Mouse (Mus musculus): ENCODE measurements around the gene Zbtb48. TPM values are rescaled to one million over a fixed set of nuclear protein-coding genes. Genes with fewer than 3 reads are reported as not detected.
A peak's percentile ranks its signal among the peaks of the same experiment; 100 is the strongest.
"Not testable (repeated sequence)": the region's sequence is repeated elsewhere in the genome, so short reads cannot be mapped to it uniquely, and the experiment has no call there.

The Zbtb48 gene
- polyA plus RNA-seq, 1 experiment from 2014 or later: 20.7 TPM

DNA sequence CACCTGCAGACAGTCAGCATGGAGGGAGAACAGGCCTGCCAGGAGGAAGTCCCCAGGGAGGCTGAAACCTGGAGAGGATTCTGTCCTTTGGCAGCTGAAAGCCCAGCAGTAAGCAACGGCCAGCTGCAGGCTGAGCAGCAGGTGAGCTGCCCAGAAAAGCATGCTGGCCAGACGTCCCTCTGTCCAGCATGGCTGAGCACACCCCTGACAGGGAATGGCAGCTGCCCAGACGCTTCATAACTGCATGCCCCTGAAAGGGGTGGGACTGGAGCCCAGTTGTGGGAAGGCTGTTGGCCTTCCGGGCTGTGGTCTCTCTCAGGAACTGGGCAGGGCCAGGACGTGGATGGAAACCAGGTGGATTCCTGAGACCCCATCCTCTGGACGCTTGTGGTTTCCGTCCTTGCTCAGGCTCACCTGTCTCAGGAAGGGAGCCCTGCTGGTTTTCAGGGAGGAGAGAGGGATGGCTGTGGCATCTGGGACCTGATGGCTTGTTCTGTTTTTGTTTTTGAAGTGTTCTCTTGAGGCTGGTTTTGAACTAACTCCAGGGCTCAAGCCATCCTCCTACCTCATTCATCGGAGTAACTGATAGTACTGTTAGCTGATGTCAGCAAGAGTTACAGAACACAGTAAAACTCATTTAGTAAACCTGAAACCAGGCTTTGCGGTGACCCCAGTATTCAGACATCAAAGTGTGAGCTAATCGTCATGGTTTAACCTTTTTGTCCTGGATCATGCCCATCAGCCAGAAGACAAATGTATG, 10.9 kb upstream of the Zbtb48 start, which contains the start of gene Tas1r1:
Tas1r1 (minus strand) TSS at position 344 of the 760 bp plus-strand sequence.
- H3K4me3 ChIP-seq (ENCODE audit: low read depth, low read length): peak within 1 kb of the TSS; percentile 99
- peaks cover 15% of the 10 kb centered on the region for H3K36me3 ChIP-seq (ENCODE audit: control insufficient read depth, insufficient read depth, low read length)
- ATAC-seq (replicated peaks; ENCODE audit: low FRiP score) (no peak), DNase-seq (ENCODE audit: low spot score) (no peak)
- H3K9me3 ChIP-seq (ENCODE audit: control insufficient read depth, low read length): no peaks in the 10 kb centered on the region
- peak within 1 kb of the TSS; percentile 61 for H3K4me2 ChIP-seq (ENCODE audit: low read depth, low read length, severe bottlenecking)
- H3K27ac ChIP-seq (ENCODE audit: low read depth, low read length): no peak within 1 kb of the TSS
- peaks cover 9% of the 10 kb centered on the region for H3K4me1 ChIP-seq (replicated peaks; ENCODE audit: control insufficient read depth, insufficient read depth, low read length)
- H3K9ac ChIP-seq (ENCODE audit: low read length): peak within 1 kb of the TSS; percentile 92
- WGBS: 50% methylated on average over 10 of the region's 10 CpGs
- no peaks in the 10 kb centered on the region for H3K27me3 ChIP-seq (ENCODE audit: control insufficient read depth, insufficient read depth, low read length)

DNA sequence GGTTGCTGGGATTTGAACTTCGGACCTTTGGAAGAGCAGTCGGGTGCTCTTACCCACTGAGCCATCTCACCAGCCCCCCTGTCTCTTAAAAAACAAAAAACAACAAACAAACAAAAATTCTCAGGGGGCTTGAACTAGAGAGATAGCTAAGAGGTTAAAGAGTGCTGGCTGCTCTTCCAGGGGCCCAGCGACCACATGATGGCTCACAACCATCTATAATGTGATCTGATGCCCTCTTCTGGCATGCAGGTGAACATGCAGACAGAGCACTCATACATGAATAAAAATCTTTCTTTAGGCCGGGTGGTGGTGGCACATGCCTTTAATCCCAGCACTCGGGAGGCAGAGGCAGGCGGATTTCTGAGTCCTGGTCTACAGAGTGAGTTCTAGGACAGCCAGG, 9.0 kb upstream of the Zbtb48 start:
- not testable (repeated sequence) for H3K9ac ChIP-seq (ENCODE audit: low read length); H3K27ac ChIP-seq (ENCODE audit: low read depth, low read length); H3K4me3 ChIP-seq (ENCODE audit: low read depth, low read length); DNase-seq (ENCODE audit: low spot score); H3K4me1 ChIP-seq (replicated peaks; ENCODE audit: control insufficient read depth, insufficient read depth, low read length); H3K9me3 ChIP-seq (ENCODE audit: control insufficient read depth, low read length); H3K27me3 ChIP-seq (ENCODE audit: control insufficient read depth, insufficient read depth, low read length); H3K36me3 ChIP-seq (ENCODE audit: control insufficient read depth, insufficient read depth, low read length); H3K4me2 ChIP-seq (ENCODE audit: low read depth, low read length, severe bottlenecking); ATAC-seq (replicated peaks; ENCODE audit: low FRiP score)
- WGBS: 92% methylated on average over 6 of the region's 6 CpGs

DNA sequence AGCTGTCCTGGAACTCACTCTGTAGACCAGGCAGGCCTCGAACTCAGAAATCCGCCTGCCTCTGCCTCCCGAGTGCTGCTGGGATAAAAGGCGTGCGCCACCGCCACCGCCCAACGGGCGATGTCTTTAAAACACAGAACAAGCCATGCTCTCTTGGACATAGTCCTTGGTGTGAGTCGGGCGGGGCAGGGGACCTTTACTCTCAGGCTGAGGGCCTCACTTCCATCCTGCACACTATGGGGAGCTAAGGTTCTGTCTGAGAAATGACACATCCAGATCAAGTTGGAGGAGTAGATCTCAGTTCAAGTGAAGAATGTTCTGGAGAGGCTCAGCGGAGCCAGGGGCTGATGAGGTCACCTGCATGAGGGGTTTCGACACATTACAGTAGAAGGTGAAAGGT, 5.5 kb upstream of the Zbtb48 start:
- no peak for ATAC-seq (replicated peaks; ENCODE audit: low FRiP score)
- Histone ChIP-seq H3K27ac (ENCODE audit: low read depth, low read length) (no peak overlapping the region), H3K36me3 (ENCODE audit: control insufficient read depth, insufficient read depth, low read length) (no peaks in the 10 kb centered on the region), H3K4me1 (replicated peaks; ENCODE audit: control insufficient read depth, insufficient read depth, low read length) (peaks cover 8% of the 10 kb centered on the region), H3K27me3 (ENCODE audit: control insufficient read depth, insufficient read depth, low read length) (no peaks in the 10 kb centered on the region; the same call in 1 of the 2 replicates), H3K9ac (ENCODE audit: low read length) (no peak overlapping the region), H3K9me3 (ENCODE audit: control insufficient read depth, low read length) (no peaks in the 10 kb centered on the region), H3K4me3 (ENCODE audit: low read depth, low read length) (no peak overlapping the region), H3K4me2 (ENCODE audit: low read depth, low read length, severe bottlenecking) (no peak overlapping the region)
- DNase-seq (ENCODE audit: low spot score): no peak
- 92% methylated on average over 13 of the region's 13 CpGs for WGBS

DNA sequence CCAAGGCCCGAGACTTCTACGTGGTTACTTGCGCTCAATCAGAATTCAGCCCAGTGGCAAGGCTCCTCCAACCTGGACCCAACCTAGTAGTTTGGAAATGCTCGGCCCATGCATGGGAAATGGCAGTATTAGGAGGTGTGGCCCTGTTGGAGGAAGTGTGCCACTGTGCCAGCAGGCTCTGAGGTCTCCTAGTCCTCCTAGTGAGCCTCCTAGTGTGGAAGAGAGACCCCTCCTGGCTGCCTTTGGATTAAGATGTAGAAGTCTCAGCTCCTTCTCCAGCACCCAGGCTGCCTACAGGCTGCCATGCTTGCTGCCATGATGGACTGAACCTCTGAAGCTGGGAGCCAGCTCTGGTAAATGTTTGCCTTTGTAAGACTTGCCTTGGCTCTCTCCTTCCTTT, 2.5 kb upstream of the Zbtb48 start:
- no peaks in the 10 kb centered on the region; the same call in 1 of the 2 replicates for H3K36me3 ChIP-seq (ENCODE audit: control insufficient read depth, insufficient read depth, low read length)
- H3K27me3 ChIP-seq (ENCODE audit: control insufficient read depth, insufficient read depth, low read length): no peaks in the 10 kb centered on the region; the same call in 1 of the 2 replicates
- H3K4me2 ChIP-seq (ENCODE audit: low read depth, low read length, severe bottlenecking): no peak overlapping the region
- no peaks in the 10 kb centered on the region for H3K9me3 ChIP-seq (ENCODE audit: control insufficient read depth, low read length)
- H3K27ac ChIP-seq (ENCODE audit: low read depth, low read length): no peak overlapping the region
- DNase-seq (ENCODE audit: low spot score) (no peak), ATAC-seq (replicated peaks; ENCODE audit: low FRiP score) (no peak)
- H3K9ac ChIP-seq (ENCODE audit: low read length): no peak overlapping the region
- no peak overlapping the region for H3K4me3 ChIP-seq (ENCODE audit: low read depth, low read length)
- peaks cover 24% of the 10 kb centered on the region for H3K4me1 ChIP-seq (replicated peaks; ENCODE audit: control insufficient read depth, insufficient read depth, low read length)
- WGBS: 77% methylated on average over 4 of the region's 4 CpGs

DNA sequence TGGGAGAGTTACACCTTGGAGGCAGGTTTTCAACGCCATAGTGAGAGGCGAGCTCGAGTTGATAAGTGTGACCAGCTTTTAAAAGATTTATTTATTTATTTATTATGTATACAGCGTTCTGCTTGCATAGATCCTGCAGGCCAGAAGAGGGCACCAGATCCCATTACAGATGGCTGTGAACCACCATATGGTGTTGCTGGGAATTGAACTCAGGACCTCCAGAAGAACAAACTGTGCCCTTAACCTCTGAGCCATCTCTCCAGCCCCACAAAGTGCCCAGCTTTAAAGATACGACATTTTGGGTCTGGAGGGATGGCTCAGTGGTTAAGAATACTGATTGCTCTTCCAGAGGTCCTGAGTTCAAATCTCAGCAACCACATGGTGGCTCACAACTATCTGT, 1.6 kb upstream of the Zbtb48 start:
- Histone ChIP-seq H3K9me3 (ENCODE audit: control insufficient read depth, low read length) (no peaks in the 10 kb centered on the region), H3K4me1 (replicated peaks; ENCODE audit: control insufficient read depth, insufficient read depth, low read length) (peaks cover 24% of the 10 kb centered on the region), H3K27me3 (ENCODE audit: control insufficient read depth, insufficient read depth, low read length) (no peaks in the 10 kb centered on the region; the same call in 1 of the 2 replicates), H3K36me3 (ENCODE audit: control insufficient read depth, insufficient read depth, low read length) (peaks cover 3% of the 10 kb centered on the region; the same call in 1 of the 2 replicates), H3K27ac (ENCODE audit: low read depth, low read length) (no peak overlapping the region), H3K4me2 (ENCODE audit: low read depth, low read length, severe bottlenecking) (no peak overlapping the region), H3K4me3 (ENCODE audit: low read depth, low read length) (no peak overlapping the region), H3K9ac (ENCODE audit: low read length) (no peak overlapping the region)
- no peak for DNase-seq (ENCODE audit: low spot score)
- WGBS: 50% methylated on average over 5 of the region's 5 CpGs
- no peak for ATAC-seq (replicated peaks; ENCODE audit: low FRiP score)

DNA sequence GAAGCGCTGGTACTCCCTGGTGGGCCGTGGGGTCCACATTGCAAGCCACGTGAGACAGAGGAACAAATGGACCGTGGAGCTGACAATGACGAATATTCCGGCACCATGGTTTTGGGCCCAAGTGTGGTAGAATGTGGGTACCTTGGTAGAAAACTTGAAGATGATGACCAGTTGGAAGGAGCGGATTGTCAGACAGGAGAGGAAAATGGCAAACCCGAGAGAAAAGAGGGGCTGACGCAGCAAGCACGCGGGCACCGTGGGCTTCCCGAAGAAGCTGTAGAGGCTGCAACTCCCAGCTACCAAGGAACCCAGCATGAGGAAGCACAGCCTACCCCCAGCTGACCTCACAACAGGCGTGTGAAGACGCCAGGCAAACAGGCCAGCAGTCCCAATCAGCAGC, 985 bp upstream of the Zbtb48 start:
- H3K9me3 ChIP-seq (ENCODE audit: control insufficient read depth, low read length): no peaks in the 10 kb centered on the region
- no peak for DNase-seq (ENCODE audit: low spot score)
- WGBS: 75% methylated on average over 15 of the region's 15 CpGs
- peaks cover 3% of the 10 kb centered on the region; the same call in 1 of the 2 replicates for H3K36me3 ChIP-seq (ENCODE audit: control insufficient read depth, insufficient read depth, low read length)
- peak overlapping the region; percentile 60; the same call in 1 of the 2 replicates for H3K4me3 ChIP-seq (ENCODE audit: low read depth, low read length)
- peak overlapping the region; percentile 89 for H3K4me2 ChIP-seq (ENCODE audit: low read depth, low read length, severe bottlenecking)
- peaks cover 24% of the 10 kb centered on the region for H3K4me1 ChIP-seq (replicated peaks; ENCODE audit: control insufficient read depth, insufficient read depth, low read length)
- no peak overlapping the region for H3K27ac ChIP-seq (ENCODE audit: low read depth, low read length)
- no peaks in the 10 kb centered on the region; the same call in 1 of the 2 replicates for H3K27me3 ChIP-seq (ENCODE audit: control insufficient read depth, insufficient read depth, low read length)
- ATAC-seq (replicated peaks; ENCODE audit: low FRiP score): no peak
- no peak overlapping the region for H3K9ac ChIP-seq (ENCODE audit: low read length)

DNA sequence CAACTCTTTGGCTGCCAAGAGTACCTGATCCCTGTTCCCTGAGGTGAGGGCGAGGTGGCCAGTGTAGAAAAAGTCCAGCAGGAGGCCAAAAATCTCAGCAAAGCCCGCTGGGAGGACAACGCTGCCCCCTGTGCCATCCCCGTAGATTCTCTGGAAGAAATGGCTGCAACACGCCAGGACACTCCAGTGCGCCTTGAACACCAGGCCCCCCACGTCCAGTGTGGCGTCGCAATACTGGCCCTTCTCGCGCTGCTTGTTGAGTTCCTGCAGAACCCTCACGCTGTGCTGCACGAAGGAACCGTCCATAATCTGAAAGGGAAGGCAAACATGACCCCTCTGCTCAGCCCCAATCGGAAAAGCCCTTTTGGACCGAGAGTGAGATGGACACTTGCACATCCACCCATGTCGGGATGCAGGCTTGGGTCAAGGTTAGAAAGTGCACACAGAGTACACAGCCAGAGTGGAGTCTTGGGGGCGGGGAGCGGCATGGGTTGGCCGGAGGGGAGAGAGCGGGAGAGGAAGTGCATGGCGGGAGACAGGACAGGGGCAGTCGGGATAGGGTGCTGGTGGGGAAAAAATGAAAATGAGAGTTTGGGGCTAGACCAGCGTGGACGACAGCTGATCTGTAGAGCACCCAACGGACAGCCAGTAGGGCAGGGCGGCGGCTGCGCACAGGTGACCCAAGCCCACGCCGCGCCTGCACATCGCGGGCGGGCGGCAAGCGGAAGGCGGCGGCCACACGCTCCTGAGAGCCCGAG, 541 bp downstream of the Zbtb48 start:
- peaks cover 3% of the 10 kb centered on the region; the same call in 1 of the 2 replicates for H3K36me3 ChIP-seq (ENCODE audit: control insufficient read depth, insufficient read depth, low read length)
- 2% methylated on average over 39 of the region's 41 CpGs for WGBS
- ATAC-seq (replicated peaks; ENCODE audit: low FRiP score): no peak; the same call in none of the 2 replicates
- peak overlapping the region; percentile 60 for H3K4me3 ChIP-seq (ENCODE audit: low read depth, low read length)
- peaks cover 24% of the 10 kb centered on the region for H3K4me1 ChIP-seq (replicated peaks; ENCODE audit: control insufficient read depth, insufficient read depth, low read length)
- DNase-seq (ENCODE audit: low spot score): no peak
- H3K9ac ChIP-seq (ENCODE audit: low read length): peak overlapping the region; percentile 66
- no peaks in the 10 kb centered on the region; the same call in 1 of the 2 replicates for H3K27me3 ChIP-seq (ENCODE audit: control insufficient read depth, insufficient read depth, low read length)
- H3K27ac ChIP-seq (ENCODE audit: low read depth, low read length): no peak overlapping the region
- H3K9me3 ChIP-seq (ENCODE audit: control insufficient read depth, low read length): no peaks in the 10 kb centered on the region
- H3K4me2 ChIP-seq (ENCODE audit: low read depth, low read length, severe bottlenecking): peak overlapping the region; percentile 89

DNA sequence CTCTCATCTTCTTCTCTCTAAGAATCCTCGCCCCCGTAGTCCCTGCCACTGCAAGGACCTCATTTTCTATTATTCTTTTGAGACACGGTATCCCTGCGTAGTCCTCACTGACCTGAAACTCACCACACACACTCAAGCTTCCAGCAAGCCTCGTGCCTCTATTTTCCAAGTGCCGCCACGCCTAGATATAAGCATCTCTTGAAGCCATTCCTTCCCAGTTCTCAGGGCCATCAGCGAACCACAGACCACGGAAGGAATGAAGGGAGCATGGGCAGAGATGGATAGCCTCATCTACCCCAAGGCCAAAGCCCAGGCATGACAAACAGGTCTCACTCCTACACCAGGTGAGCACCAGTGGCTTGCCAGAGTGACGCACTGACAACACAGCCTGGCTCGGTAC, 2.9 kb downstream of the Zbtb48 start:
- Histone ChIP-seq H3K27me3 (ENCODE audit: control insufficient read depth, insufficient read depth, low read length) (no peaks in the 10 kb centered on the region; the same call in 1 of the 2 replicates), H3K4me1 (replicated peaks; ENCODE audit: control insufficient read depth, insufficient read depth, low read length) (peaks cover 21% of the 10 kb centered on the region), H3K9ac (ENCODE audit: low read length) (no peak overlapping the region), H3K36me3 (ENCODE audit: control insufficient read depth, insufficient read depth, low read length) (peaks cover 3% of the 10 kb centered on the region; the same call in 1 of the 2 replicates), H3K4me3 (ENCODE audit: low read depth, low read length) (no peak overlapping the region), H3K9me3 (ENCODE audit: control insufficient read depth, low read length) (no peaks in the 10 kb centered on the region), H3K27ac (ENCODE audit: low read depth, low read length) (no peak overlapping the region), H3K4me2 (ENCODE audit: low read depth, low read length, severe bottlenecking) (no peak overlapping the region)
- DNase-seq (ENCODE audit: low spot score): no peak
- 92% methylated on average over 11 of the region's 11 CpGs for WGBS
- no peak for ATAC-seq (replicated peaks; ENCODE audit: low FRiP score)
